Mouse (Mus musculus): ENCODE measurements at regions not wholly inside any gene's neighbourhood (a gene's known extent, or its start where the extent isn't known, plus 50 kb on each side); places are given as distances from the start of the nearest gene placed in this dataset.
"Not testable (repeated sequence)": the region's sequence is repeated elsewhere in the genome, so short reads cannot be mapped to it uniquely, and the experiment has no call there.

DNA sequence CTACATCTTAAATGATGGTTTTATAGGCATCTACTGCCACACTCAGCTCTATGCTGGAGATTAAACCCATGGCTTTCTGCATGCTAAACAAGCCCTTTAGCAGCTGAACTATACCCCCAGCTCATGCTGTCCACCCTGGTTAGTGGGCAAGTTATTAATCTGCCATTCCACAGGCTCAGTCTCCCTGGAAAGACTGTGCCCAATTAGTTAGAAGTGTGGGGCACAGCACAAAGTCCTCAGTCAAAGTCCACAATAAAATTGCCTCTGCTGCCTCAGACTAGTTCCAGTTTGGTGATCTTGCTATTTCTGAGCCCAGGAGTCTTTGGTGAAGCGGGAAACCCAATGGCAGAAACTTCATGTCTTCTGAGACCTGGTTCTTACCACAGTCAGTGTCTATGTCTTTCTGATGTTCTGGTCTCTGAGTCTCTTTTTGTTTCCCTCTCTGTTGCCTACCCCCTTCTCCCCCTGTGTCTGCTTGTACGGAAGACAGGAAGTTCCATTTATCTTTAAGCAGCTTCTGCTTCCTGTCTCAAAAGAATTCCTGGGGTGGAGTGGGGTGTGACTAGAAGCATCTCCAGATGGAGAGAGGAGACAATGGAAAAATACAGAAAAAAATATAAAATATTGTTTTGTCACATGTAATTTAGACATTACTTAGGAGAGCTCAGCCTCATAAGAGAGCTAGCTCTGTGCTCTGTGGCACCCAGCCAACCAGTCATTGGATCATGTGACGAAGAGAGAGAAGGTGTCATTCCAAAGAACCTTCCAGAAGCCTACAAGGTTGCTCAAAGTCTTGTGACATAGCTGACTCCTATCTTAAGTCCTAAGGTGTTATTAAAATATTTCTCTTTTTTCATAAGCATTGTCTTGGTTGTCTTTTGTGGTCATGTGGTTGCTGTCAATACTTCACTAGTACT lies 133.3 kb upstream of the Max start:
- TF ChIP-seq POLR2A (IDR thresholded peaks at IDR 0.05; ENCODE audit: borderline replicate concordance, extremely low read depth, low read depth, low read length) (no peak), CTCF (IDR thresholded peaks at IDR 0.05; ENCODE audit: insufficient read depth, low read length) (no peak)
- DNase-seq: no peak
- Histone ChIP-seq H3K4me3 (replicated peaks; ENCODE audit: extremely low read depth, low read depth, low read length) (no peak overlapping the region), H3K4me1 (ENCODE audit: control insufficient read depth, insufficient read depth, low read length) (peaks cover 2% of the 10 kb centered on the region; the same call in 1 of the 2 replicates)
- WGBS: 66% methylated on average over 3 of the region's 3 CpGs

DNA sequence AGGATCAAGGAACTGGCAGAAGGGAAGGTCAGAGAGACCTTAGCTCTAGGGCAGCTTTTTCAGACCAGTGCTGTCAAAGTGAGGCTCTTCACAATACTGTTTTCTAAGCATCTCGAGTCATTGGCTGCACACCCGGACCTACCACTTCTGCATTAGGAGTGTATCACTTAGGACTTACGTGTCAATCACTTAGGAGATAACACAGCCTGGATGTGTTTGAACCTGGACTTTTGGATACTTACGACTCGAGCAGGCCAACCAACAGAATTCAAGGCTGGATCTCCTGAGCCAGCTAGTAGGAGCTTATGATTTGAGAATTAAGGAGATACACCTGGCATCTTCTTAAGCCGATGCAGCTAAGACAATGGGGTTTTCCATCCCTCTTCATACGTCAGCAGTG lies 132.2 kb upstream of the Max start:
- WGBS: 78% methylated on average over 7 of the region's 7 CpGs
- Histone ChIP-seq H3K4me1 (ENCODE audit: control insufficient read depth, insufficient read depth, low read length) (peaks cover 2% of the 10 kb centered on the region; the same call in 1 of the 2 replicates), H3K4me3 (replicated peaks; ENCODE audit: extremely low read depth, low read depth, low read length) (no peak overlapping the region)
- no peak for TF ChIP-seq POLR2A (IDR thresholded peaks at IDR 0.05; ENCODE audit: borderline replicate concordance, extremely low read depth, low read depth, low read length)
- no peak for TF ChIP-seq CTCF (IDR thresholded peaks at IDR 0.05; ENCODE audit: insufficient read depth, low read length)
- DNase-seq: no peak

DNA sequence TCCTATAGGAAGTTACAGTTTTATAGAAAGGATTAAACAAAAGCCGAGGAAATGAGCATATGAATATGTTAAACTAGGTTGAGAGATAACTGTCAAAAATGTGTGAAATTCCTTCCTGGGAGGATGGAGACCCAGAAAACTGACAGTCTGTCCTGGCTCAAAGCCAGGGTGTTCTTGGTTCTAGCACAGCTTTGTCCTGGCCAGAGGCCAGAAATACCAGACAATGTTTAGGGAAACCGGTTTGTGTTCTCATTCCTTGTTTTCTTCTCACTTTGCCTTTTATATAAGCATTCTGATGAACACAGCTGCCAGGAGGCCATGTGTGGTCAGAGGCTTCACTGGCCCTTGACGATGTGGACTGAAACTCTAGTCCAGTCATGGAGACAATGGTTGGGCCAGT lies 130.7 kb upstream of the Max start:
- 15% methylated on average over 3 of the region's 3 CpGs for WGBS
- DNase-seq: no peak
- Histone ChIP-seq H3K4me3 (replicated peaks; ENCODE audit: extremely low read depth, low read depth, low read length) (no peak overlapping the region), H3K4me1 (ENCODE audit: control insufficient read depth, insufficient read depth, low read length) (peaks cover 2% of the 10 kb centered on the region; the same call in 1 of the 2 replicates)
- TF ChIP-seq POLR2A (IDR thresholded peaks at IDR 0.05; ENCODE audit: borderline replicate concordance, extremely low read depth, low read depth, low read length) (no peak), CTCF (IDR thresholded peaks at IDR 0.05; ENCODE audit: insufficient read depth, low read length) (no peak)

DNA sequence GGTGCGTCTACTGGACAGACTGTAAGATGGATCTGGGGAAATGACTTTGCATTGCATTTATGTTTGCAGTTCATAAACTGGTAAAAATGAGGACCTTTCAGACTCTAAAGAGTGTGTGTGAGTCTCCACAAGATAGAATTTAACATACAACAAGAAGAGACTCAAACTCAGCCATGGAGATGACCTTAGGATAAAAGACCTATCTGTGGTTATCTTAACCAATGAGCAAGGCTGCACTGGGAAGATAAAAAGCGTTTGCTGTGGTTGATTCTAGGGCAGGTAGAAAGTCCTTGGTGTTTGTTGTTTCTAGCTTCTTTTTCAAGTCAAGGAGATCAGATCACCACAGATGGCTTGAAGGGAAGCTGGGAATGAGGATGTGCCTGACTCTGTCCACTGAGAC lies 130.1 kb upstream of the Max start:
- DNase-seq: no peak
- Histone ChIP-seq H3K4me1 (ENCODE audit: control insufficient read depth, insufficient read depth, low read length) (peaks cover 2% of the 10 kb centered on the region; the same call in 1 of the 2 replicates), H3K4me3 (replicated peaks; ENCODE audit: extremely low read depth, low read depth, low read length) (no peak overlapping the region)
- WGBS: 76% methylated on average over 2 of the region's 2 CpGs
- TF ChIP-seq POLR2A (IDR thresholded peaks at IDR 0.05; ENCODE audit: borderline replicate concordance, extremely low read depth, low read depth, low read length) (no peak), CTCF (IDR thresholded peaks at IDR 0.05; ENCODE audit: insufficient read depth, low read length) (no peak)

DNA sequence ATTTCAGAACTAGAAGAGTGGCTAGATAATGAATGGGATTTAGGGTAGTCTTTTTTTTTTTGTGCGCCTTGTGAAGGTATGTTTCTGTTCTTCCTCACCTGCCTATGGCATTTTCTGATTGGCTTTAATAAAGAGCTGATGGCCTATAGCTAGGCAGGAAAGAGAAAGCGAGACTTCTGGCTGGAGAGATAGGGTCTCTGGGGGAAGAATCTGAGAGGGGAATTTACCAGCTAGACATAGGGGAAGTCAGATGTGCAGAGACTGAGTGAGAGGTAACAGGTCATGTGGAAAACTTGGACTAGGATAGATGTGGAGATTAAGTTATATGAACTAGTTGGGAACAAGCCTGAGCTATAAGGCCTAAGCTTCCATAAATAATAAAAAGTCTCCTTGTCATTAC lies 129.7 kb upstream of the Max start:
- no peak for TF ChIP-seq POLR2A (IDR thresholded peaks at IDR 0.05; ENCODE audit: borderline replicate concordance, extremely low read depth, low read depth, low read length)
- TF ChIP-seq CTCF (IDR thresholded peaks at IDR 0.05; ENCODE audit: insufficient read depth, low read length): no peak
- 93% methylated on average over 2 of the region's 2 CpGs for whole genome bisulfite sequencing

DNA sequence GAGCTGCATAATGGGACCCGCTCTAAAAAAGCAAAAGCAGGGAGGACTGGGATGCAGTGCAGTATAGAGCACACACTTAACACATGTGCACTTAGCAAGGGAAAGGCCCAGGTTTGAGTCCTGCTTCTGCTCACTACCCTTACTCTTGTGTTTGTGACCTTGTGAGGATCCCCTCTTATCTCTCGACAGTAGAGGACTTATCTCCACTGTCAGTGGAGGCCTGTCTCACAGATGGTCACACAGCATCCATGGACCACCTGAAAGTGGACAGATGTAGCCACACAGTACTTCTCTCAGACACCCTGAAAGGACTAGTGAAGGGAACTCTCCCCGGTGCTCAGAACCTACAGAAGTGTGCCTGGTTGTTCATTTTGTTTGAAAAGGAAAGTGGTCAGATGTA lies 128.5 kb upstream of the Max start:
- WGBS: 91% methylated on average over 3 of the region's 3 CpGs
- no peak for DNase-seq
- H3K4me1 ChIP-seq (ENCODE audit: control insufficient read depth, insufficient read depth, low read length): peaks cover 2% of the 10 kb centered on the region; the same call in 1 of the 2 replicates
- H3K4me3 ChIP-seq (replicated peaks; ENCODE audit: extremely low read depth, low read depth, low read length): no peak overlapping the region
- TF ChIP-seq POLR2A (IDR thresholded peaks at IDR 0.05; ENCODE audit: borderline replicate concordance, extremely low read depth, low read depth, low read length) (no peak), CTCF (IDR thresholded peaks at IDR 0.05; ENCODE audit: insufficient read depth, low read length) (no peak)

More for the DNA sequence above, 129.7 kb upstream of the Max start:
- Histone ChIP-seq H3K4me3 (replicated peaks; ENCODE audit: extremely low read depth, low read depth, low read length) (no peak overlapping the region), H3K4me1 (ENCODE audit: control insufficient read depth, insufficient read depth, low read length) (peaks cover 2% of the 10 kb centered on the region; the same call in 1 of the 2 replicates)
- DNase-seq: no peak

DNA sequence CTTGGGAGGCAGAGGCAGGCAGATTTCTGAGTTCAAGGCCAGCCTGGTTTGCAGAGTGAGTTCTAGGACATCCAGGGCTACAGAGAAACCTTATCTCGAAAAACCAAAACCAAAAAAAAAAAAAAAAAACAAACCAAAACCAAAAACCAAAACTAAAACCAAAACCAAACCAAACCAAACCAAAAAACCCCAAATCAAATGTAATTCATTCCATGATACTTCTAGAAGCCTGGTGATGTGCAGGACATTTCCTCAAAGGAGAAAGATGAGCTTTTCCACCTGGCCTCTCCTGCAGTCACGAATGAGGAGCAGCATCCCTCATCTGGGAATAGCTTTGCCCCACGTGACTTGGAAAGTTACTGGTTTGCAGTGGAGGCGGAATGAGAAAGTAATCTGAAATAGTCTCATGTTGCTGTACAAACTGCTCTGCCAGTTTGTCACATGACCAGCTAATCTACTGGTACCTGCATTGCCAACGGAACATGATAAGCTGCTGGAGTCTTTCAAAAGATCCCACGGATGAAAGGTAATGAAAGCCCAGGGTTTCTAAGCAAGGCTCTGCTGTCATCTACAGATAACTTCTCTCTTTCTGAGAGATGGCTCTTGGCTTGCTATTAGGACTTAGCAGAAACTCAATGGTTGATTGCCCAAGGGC lies 127.8 kb upstream of the Max start:
- WGBS: 75% methylated on average over 6 of the region's 6 CpGs
- Histone ChIP-seq H3K4me1 (ENCODE audit: control insufficient read depth, insufficient read depth, low read length) (peaks cover 2% of the 10 kb centered on the region; the same call in 1 of the 2 replicates), H3K4me3 (replicated peaks; ENCODE audit: extremely low read depth, low read depth, low read length) (no peak overlapping the region)
- no peak for DNase-seq
- TF ChIP-seq CTCF (IDR thresholded peaks at IDR 0.05; ENCODE audit: insufficient read depth, low read length): no peak
- no peak for TF ChIP-seq POLR2A (IDR thresholded peaks at IDR 0.05; ENCODE audit: borderline replicate concordance, extremely low read depth, low read depth, low read length)

DNA sequence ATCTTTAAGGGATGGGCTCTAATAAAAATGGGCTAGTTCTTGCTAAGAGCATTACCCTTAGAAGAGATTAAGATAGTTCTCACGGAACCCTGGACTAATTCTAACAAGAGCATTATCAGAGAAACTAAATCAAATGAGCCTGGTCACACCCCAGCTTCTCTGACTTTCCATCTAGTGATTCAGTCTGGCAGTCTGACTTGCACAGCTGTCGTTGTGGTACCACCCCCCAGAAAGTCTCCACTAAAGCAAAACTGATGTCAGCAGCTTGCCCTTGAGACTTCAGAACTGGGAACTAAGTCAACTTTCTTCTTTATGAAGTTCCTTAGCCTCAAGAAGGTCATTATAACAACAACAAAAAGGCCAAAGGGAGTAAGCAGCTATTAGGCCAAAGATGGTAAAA lies 126.5 kb upstream of the Max start:
- DNase-seq: no peak
- Histone ChIP-seq H3K4me3 (replicated peaks; ENCODE audit: extremely low read depth, low read depth, low read length) (no peak overlapping the region), H3K4me1 (ENCODE audit: control insufficient read depth, insufficient read depth, low read length) (peaks cover 2% of the 10 kb centered on the region; the same call in 1 of the 2 replicates)
- 64% methylated on average over 2 of the region's 2 CpGs for WGBS
- no peak for TF ChIP-seq CTCF (IDR thresholded peaks at IDR 0.05; ENCODE audit: insufficient read depth, low read length)
- TF ChIP-seq POLR2A (IDR thresholded peaks at IDR 0.05; ENCODE audit: borderline replicate concordance, extremely low read depth, low read depth, low read length): no peak

DNA sequence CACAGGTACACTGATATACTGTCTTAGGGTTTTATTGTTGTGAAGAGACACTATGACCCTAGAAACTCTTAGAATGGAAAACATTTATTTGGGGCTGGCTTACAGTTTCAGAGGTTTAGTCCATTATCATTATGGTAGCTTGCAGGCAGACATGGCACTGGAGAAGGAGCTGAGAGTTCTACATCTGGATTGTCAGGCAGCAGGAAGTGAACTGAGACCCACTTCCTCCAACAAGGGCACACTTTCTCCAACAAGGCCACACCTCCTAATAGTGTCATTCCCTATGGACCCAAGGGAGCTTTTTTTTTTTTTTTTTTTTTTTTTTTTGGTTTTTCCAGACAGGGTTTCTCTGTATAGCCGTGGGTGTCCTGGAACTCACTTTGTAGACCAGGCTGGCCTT lies 124.9 kb upstream of the Max start:
- not testable (repeated sequence) for H3K4me3 ChIP-seq (replicated peaks; ENCODE audit: extremely low read depth, low read depth, low read length); H3K4me1 ChIP-seq (ENCODE audit: control insufficient read depth, insufficient read depth, low read length); DNase-seq
- 75% methylated on average over 1 of the region's 1 CpGs for WGBS

DNA sequence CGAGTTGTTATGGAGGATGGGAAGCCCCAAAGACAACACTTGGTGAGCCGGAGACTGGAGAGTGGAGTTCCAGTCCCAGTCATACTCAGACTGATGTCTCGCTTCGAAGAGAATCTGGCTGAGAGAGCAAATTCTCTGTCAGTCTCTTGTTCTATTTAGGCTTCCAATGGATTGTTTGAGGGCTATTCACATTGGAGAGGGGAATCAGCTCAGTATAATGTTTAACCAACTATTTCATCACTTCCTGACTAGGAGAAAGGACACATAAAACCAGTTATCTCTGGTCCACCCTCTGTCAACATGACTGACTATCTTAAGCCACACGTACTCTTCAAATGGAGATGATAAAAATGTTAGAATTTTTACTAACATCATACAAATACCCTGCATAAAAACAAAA lies 123.9 kb upstream of the Max start:
- 72% methylated on average over 5 of the region's 5 CpGs for WGBS
- TF ChIP-seq POLR2A (IDR thresholded peaks at IDR 0.05; ENCODE audit: borderline replicate concordance, extremely low read depth, low read depth, low read length) (no peak), CTCF (IDR thresholded peaks at IDR 0.05; ENCODE audit: insufficient read depth, low read length) (no peak)
- DNase-seq: no peak
- H3K4me3 ChIP-seq (replicated peaks; ENCODE audit: extremely low read depth, low read depth, low read length): no peak overlapping the region
- H3K4me1 ChIP-seq (ENCODE audit: control insufficient read depth, insufficient read depth, low read length): no peaks in the 10 kb centered on the region
